Mouse (Mus musculus): ENCODE data around the gene Rif1.
A peak's percentile ranks its signal among the peaks of the same experiment; 100 is the strongest.
"Not testable (repeated sequence)": the region's sequence is repeated elsewhere in the genome, so short reads cannot be mapped to it uniquely, and the experiment has no call there.

Rif1 gene

GRCm38 (mm10) chr2:52073141-52073904, 691 bp downstream of the Rif1 start:
- peak; percentile 52 for DNase-seq

DNA sequence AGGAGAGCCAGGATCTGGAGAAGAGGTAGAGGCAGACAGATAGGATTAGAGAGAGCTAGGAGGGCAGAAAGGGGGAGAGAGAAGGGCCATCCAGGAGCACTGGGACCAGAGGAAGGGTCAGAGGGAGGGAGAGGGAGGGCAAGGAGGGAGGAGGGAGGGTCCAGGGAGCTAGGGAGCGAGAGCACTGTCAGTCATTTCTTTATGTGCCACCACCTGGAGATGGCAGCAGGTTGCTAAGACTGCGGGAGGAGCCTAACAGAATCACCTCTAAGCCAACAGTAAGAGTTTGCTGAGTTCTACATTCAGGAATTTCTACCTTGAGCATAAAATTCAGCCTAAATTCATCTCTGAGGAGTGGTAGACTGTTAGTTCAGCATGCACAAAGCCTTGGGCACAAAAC, 6.0 kb downstream of the Rif1 start:
- no peak for DNase-seq

DNA sequence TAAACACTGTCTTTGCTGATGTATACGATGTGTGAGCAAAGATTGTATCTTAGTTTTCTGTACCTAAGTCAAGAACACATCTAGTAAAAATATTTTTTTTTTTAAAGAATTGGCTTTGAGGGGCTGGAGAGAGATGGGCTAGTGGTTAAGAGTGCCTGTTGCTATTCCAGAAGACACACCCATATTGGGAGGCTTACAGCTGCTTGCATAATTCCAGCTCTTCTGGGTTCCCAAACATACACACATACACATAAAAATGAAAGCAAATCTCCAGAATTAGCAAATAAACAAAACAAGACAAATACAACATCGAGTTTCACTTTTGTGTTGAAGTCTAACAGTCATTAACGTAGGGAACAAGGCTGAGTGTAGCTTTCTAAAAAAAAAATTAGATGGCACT, 11.4 kb downstream of the Rif1 start:
- no peak for DNase-seq

DNA sequence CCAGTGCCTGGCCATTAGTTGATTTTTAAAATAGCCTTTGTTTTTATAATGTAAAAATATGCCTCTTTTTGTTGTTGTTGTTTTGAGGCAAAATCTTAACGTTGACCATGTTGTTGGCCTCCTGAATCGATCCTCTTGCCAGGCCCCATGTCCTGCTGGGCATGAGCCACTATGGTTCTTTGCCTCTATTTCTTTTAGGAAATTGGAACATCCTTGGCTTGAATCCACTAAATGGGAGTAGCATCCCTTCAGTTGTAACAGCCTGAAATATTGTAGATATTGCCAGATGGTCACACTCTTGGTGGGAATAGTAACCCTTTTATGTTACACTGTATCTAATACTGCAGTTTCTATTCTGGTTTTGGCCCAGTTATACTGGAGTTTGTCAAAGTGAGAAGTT, 11.9 kb downstream of the Rif1 start:
- DNase-seq: no peak

GRCm38 (mm10) chr2:52114086-52114485, 41.5 kb downstream of the Rif1 start:
- no peak for DNase-seq

- DNase-seq: not testable (repeated sequence)
Observed at GRCm38 (mm10) chr2:52131370-52131769, 58.7 kb downstream of the Rif1 start.

DNA sequence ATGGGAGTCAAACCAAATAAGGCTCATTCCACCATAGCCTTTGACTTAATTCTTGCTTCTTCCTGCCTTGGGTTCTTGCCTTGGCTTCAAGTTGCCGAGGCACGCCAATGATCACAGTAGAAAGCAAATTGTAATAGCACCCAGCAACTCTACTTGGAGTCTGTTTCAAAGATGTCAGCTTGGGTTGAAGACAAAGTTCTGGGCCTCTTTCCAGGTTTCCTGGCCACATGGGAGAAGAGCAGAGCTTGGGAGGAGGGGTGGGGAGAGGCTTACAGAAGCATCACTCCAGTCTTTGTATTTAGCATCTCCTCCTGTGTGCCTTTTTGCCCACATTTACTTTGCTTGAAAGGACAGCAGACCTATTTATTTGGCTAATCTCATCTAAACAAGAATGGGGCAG, 60.7 kb downstream of the Rif1 start:
- DNase-seq: no peak

DNA sequence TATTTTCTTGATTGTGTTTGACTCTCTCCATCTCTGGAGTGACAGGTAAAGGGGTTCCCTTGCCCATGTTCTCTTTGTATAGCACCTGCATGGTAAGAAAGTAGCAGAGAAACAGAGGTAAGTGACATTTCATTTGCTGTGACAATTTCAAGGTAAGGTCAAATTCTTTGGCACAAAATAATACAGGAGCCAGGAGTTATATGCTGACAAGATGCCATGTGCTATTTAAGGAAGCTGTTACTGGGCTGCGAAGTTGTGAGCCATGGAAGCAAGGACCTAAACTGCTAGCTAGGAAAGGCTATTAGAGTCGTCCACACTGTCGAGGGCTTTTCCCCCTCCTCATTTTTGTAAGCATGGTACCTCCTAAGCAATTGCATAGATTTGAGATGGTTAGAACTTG, 80.4 kb downstream of the Rif1 start:
- DNase-seq: no peak

GRCm38 (mm10) chr2:52169243-52170005, 96.8 kb downstream of the Rif1 start:
- no peak for DNase-seq
